25 mouse cellular contexts compared by ENCODE assay signal in the genomic region with DNA sequence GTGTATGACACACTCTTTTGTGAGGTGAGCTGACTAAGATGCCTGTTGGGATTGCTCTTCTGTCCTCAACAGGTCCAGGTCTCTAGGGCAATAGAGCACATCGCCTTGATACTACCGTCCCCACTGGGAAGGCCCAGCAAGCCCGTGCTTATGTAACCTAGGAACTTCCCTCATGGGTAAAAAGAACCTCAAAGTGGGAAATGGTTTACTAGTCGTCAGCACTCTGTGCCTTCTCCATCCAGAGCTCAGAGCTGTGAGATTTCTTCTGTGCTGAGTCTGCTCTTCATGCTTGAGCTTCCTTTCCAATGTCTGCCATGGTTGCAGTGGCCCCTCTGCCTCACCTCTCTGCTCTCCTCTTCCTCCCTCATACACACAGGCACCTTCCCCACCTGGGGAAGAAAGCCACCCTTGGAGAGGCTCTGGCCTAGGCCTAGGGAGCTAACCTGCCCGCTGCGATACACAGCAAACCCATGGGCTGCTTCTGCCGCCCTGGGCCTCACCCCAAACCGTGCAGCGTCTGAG. TPM values are rescaled to one million over a fixed set of nuclear protein-coding genes. Genes with fewer than 3 reads are reported as not detected.
A peak's percentile ranks its signal among the peaks of the same experiment; 100 is the strongest.
DNase-seq lines count a peak whose midpoint lies in the region; ATAC-seq and TF ChIP-seq lines count a peak whose summit lies in the region.
"Had no signal": no experiment of that assay in that cellular context is flagged by ENCODE, and none has a peak within 500 bp of the region (broad histone marks: within the 10 kb centered on the region; RNA-seq: fewer than 3 reads in every experiment).

No protein-coding gene starts in this region.

- peaks cover 9% of the 10 kb centered on the region for H3K4me1 ChIP-seq in liver, adult 2 months (ENCODE audit: control insufficient read depth, insufficient read depth, low read length)
- 0 out of 2 replicates have a peak, but pooled peaks cover 3% of the 10 kb centered on the region for H3K4me1 ChIP-seq in liver, embryonic 11.5 days (replicated peaks; ENCODE audit: control insufficient read depth, insufficient read depth, low read length)
- H3K4me1 ChIP-seq in bone marrow, adult 2 months (ENCODE audit: control insufficient read depth, insufficient read depth, low read length): peaks cover 4% of the 10 kb centered on the region; the same call in 1 of the 2 replicates
- H3K4me1 ChIP-seq in liver, postnatal 0 days (ENCODE audit: insufficient read depth): peaks cover 19% of the 10 kb centered on the region
- peaks cover 15% of the 10 kb centered on the region for H3K4me1 ChIP-seq in forebrain, postnatal 0 days (ENCODE audit: insufficient read depth)

- intact Hi-C loops in heart, postnatal 25 days (cut with DNase I): no loop called here

- H3K4me2 ChIP-seq in liver, embryonic 11.5 days: no peak overlapping the region
- 0 out of 2 replicates have a peak overlapping the region, but pooled peaks have one; percentile 30 for H3K4me2 ChIP-seq in liver, postnatal 0 days (ENCODE audit: low read depth, low read length)
- H3K4me2 ChIP-seq in forebrain, postnatal 0 days (ENCODE audit: low read depth): no peak overlapping the region
- H3K4me2 ChIP-seq: embryonic facial prominence, embryonic 15.5 days; heart, embryonic 12.5 days; hindbrain, embryonic 12.5 days; kidney, embryonic 15.5 days; limb, embryonic 13.5 days; lung, embryonic 14.5 days; midbrain, embryonic 15.5 days had no signal

- no peaks in the 10 kb centered on the region for H3K79me2 ChIP-seq in liver, adult 2 months (ENCODE audit: control insufficient read depth, insufficient read depth, low read length)

- TF ChIP-seq POLR2A in liver, adult 2 months (IDR thresholded peaks at IDR 0.05; ENCODE audit: extremely low read depth, insufficient read depth, low read length): no peak
- no peak for TF ChIP-seq POLR2A in bone marrow, adult 2 months (IDR thresholded peaks at IDR 0.05; ENCODE audit: borderline replicate concordance, control insufficient read depth, low read depth, low read length)

- WGBS in liver, adult 2 months: 83% methylated on average over 9 of the region's 9 CpGs
- WGBS in liver, embryonic 11.5 days: 74% methylated on average over 9 of the region's 9 CpGs
- 44% methylated on average over 9 of the region's 9 CpGs for WGBS in bone marrow, adult 2 months
- 67% methylated on average over 9 of the region's 9 CpGs for WGBS in liver, postnatal 0 days (ENCODE audit: insufficient replicate concordance)
- WGBS in forebrain, postnatal 0 days: 94% methylated on average over 9 of the region's 9 CpGs

- no peak for ATAC-seq in liver, embryonic 11.5 days (replicated peaks; ENCODE audit: low FRiP score)
- no peak for ATAC-seq in liver, postnatal 0 days
- ATAC-seq in forebrain, postnatal 0 days: no peak
- ATAC-seq: midbrain, embryonic 15.5 days had no signal

- 0 out of 2 replicates have a peak overlapping the region, but pooled peaks have one; percentile 22 for H3K27ac ChIP-seq in liver, adult 2 months (replicated peaks; ENCODE audit: insufficient read depth, low read depth, low read length)
- no peak overlapping the region for H3K27ac ChIP-seq in liver, embryonic 11.5 days (ENCODE audit: low read depth, low read length)
- peak overlapping the region; percentile 77 for H3K27ac ChIP-seq in bone marrow, adult 2 months (ENCODE audit: control insufficient read depth, insufficient read depth, low read depth, low read length, poor library complexity)
- peak overlapping the region; percentile 65 for H3K27ac ChIP-seq in liver, postnatal 0 days (ENCODE audit: low read depth)
- no peak overlapping the region for H3K27ac ChIP-seq in forebrain, postnatal 0 days (ENCODE audit: low read depth, low read length)
- H3K27ac ChIP-seq: embryonic facial prominence, embryonic 15.5 days; hindbrain, embryonic 12.5 days; kidney, embryonic 15.5 days; limb, embryonic 13.5 days; midbrain, embryonic 15.5 days had no signal

- no peak overlapping the region for H3K9ac ChIP-seq in liver, adult 2 months (ENCODE audit: low read depth, low read length)
- no peak overlapping the region for H3K9ac ChIP-seq in liver, embryonic 11.5 days (ENCODE audit: low read depth, low read length)
- H3K9ac ChIP-seq in liver, postnatal 0 days (replicated peaks): no peak overlapping the region
- H3K9ac ChIP-seq in forebrain, postnatal 0 days: no peak overlapping the region
- H3K9ac ChIP-seq: embryonic facial prominence, embryonic 15.5 days; heart, embryonic 12.5 days; hindbrain, embryonic 12.5 days; kidney, embryonic 15.5 days; limb, embryonic 13.5 days; lung, embryonic 14.5 days; midbrain, embryonic 15.5 days had no signal

- peaks cover 43% of the 10 kb centered on the region for H3K36me3 ChIP-seq in liver, adult 2 months (ENCODE audit: control insufficient read depth, insufficient read depth, low read length)
- H3K36me3 ChIP-seq in liver, embryonic 11.5 days (ENCODE audit: control insufficient read depth, insufficient read depth, low read length): peaks cover 23% of the 10 kb centered on the region
- H3K36me3 ChIP-seq in liver, postnatal 0 days (replicated peaks; ENCODE audit: insufficient read depth, low read length): peaks cover 45% of the 10 kb centered on the region
- H3K36me3 ChIP-seq in forebrain, postnatal 0 days (ENCODE audit: insufficient read depth): peaks cover 55% of the 10 kb centered on the region

- H3K9me3 ChIP-seq in liver, embryonic 11.5 days (ENCODE audit: control insufficient read depth, low read length): no peaks in the 10 kb centered on the region
- no peaks in the 10 kb centered on the region for H3K9me3 ChIP-seq in liver, postnatal 0 days (ENCODE audit: low read length)
- no peaks in the 10 kb centered on the region for H3K9me3 ChIP-seq in forebrain, postnatal 0 days (ENCODE audit: low read length)
- H3K9me3 ChIP-seq: embryonic facial prominence, embryonic 15.5 days; heart, embryonic 12.5 days; hindbrain, embryonic 12.5 days; kidney, embryonic 15.5 days; limb, embryonic 13.5 days; midbrain, embryonic 15.5 days had no signal

- TF ChIP-seq CTCF in liver, adult 2 months (IDR thresholded peaks at IDR 0.05; ENCODE audit: low read depth, low read length): no peak
- no peak for TF ChIP-seq CTCF in bone marrow, adult 2 months (IDR thresholded peaks at IDR 0.05; ENCODE audit: control insufficient read depth, insufficient read depth, low read length)
- no peak for TF ChIP-seq CTCF in liver, postnatal 0 days (IDR thresholded peaks at IDR 0.05; ENCODE audit: low read depth)
- TF ChIP-seq CTCF in forebrain, postnatal 0 days (IDR thresholded peaks at IDR 0.05; ENCODE audit: low read depth): no peak

- H3K27me3 ChIP-seq in liver, adult 2 months (ENCODE audit: control insufficient read depth, insufficient read depth, low read length): no peaks in the 10 kb centered on the region
- no peaks in the 10 kb centered on the region for H3K27me3 ChIP-seq in liver, embryonic 11.5 days (replicated peaks; ENCODE audit: control insufficient read depth, insufficient read depth, low read length)
- no peaks in the 10 kb centered on the region for H3K27me3 ChIP-seq in liver, postnatal 0 days (ENCODE audit: insufficient read depth, low read length)
- H3K27me3 ChIP-seq in forebrain, postnatal 0 days (ENCODE audit: insufficient read depth, low read length): no peaks in the 10 kb centered on the region
- H3K27me3 ChIP-seq: embryonic facial prominence, embryonic 15.5 days; heart, embryonic 12.5 days; hindbrain, embryonic 12.5 days; kidney, embryonic 15.5 days; limb, embryonic 13.5 days; midbrain, embryonic 15.5 days had no signal

- DNase-seq in heart, adult 11 months: peak; percentile 96
- DNase-seq in heart, postnatal 25 days (ENCODE audit: low spot score): no peak
- peak; percentile 53 for DNase-seq in liver, adult 2 months (ENCODE audit: extremely low read depth, low read depth, low spot score)
- no peak for DNase-seq in liver, embryonic 11.5 days (ENCODE audit: low spot score)
- no peak for DNase-seq in liver, postnatal 0 days
- no peak for DNase-seq in forebrain, postnatal 0 days
- DNase-seq in ovary, postnatal 36 days (ENCODE audit: low spot score): no peak
- DNase-seq: adrenal gland, postnatal 10 days; cerebellum, adult 11 months; cerebellum, adult 9-11 months; heart, postnatal 10 days; kidney, adult 11 months; kidney, postnatal 36 days; layer of hippocampus, postnatal 36 days; lung, embryonic 14.5 days; thymus, postnatal 25 days had no signal

- TF ChIP-seq EP300 in liver, postnatal 0 days (IDR thresholded peaks at IDR 0.05; ENCODE audit: low read depth): no peak

- no peak overlapping the region for H3K4me3 ChIP-seq in liver, adult 2 months (ENCODE audit: insufficient read depth, low read depth, low read length)
- no peak overlapping the region for H3K4me3 ChIP-seq in liver, embryonic 11.5 days (ENCODE audit: low read depth, low read length)
- no peak overlapping the region for H3K4me3 ChIP-seq in bone marrow, adult 2 months (replicated peaks; ENCODE audit: control insufficient read depth, low read depth, low read length)
- H3K4me3 ChIP-seq in liver, postnatal 0 days (ENCODE audit: low read depth, low read length): no peak overlapping the region
- H3K4me3 ChIP-seq in forebrain, postnatal 0 days (ENCODE audit: low read depth, low read length): no peak overlapping the region
- H3K4me3 ChIP-seq: embryonic facial prominence, embryonic 15.5 days; heart, embryonic 12.5 days; hindbrain, embryonic 12.5 days; kidney, embryonic 15.5 days; limb, embryonic 13.5 days; midbrain, embryonic 15.5 days had no signal

RNA-seq across cellular contexts. Expression of a gene that starts 3.6 kb away (rescaled TPM):
- total RNA-seq in heart, postnatal 25 days (2021): 10 to 100 TPM; 17.6 to 22.8 TPM
- 23.9 and 25.5 TPM in 2 replicates for total RNA-seq in liver, adult 2 months (2014; rRNA removed)
- 35.8 and 45.0 TPM in 2 replicates for polyA plus RNA-seq in liver, adult 2 months (2012; rRNA removed)
- 16.2 and 17.8 TPM in 2 replicates for polyA plus RNA-seq in liver, embryonic 11.5 days (2014; fragmentation: Nextera tagmentation; extraction: Ambion mirVana)
- 5.8 and 11.9 TPM in 2 replicates for polyA plus RNA-seq in bone marrow, adult 2 months (2011; ENCODE audit: insufficient read depth, insufficient read length, low replicate concordance, missing spikeins)
- polyA plus RNA-seq in liver, postnatal 0 days (2015; fragmentation: Nextera tagmentation; extraction: Ambion mirVana): 13.0 and 14.1 TPM in 2 replicates
- total RNA-seq in forebrain, postnatal 0 days (2014; rRNA removed): 32.9 and 39.4 TPM in 2 replicates
- 24.4 and 32.2 TPM in 2 replicates for polyA plus RNA-seq in forebrain, postnatal 0 days (2015; fragmentation: Nextera tagmentation; extraction: Ambion mirVana)

RNA-seq across cellular contexts. Expression of a gene that starts 3.7 kb away (rescaled TPM):
- total RNA-seq in heart, postnatal 25 days (2021): 10 to 100 TPM; 13.8 to 15.9 TPM
- total RNA-seq in liver, adult 2 months (2014; rRNA removed): 146 and 148 TPM in 2 replicates
- polyA plus RNA-seq in liver, adult 2 months (2012; rRNA removed): 190 and 198 TPM in 2 replicates
- 12.2 and 14.6 TPM in 2 replicates for polyA plus RNA-seq in liver, embryonic 11.5 days (2014; fragmentation: Nextera tagmentation; extraction: Ambion mirVana)
- polyA plus RNA-seq in bone marrow, adult 2 months (2011; ENCODE audit: insufficient read depth, insufficient read length, low replicate concordance, missing spikeins): 11.0 and 14.0 TPM in 2 replicates
- polyA plus RNA-seq in liver, postnatal 0 days (2015; fragmentation: Nextera tagmentation; extraction: Ambion mirVana): 30.0 and 31.0 TPM in 2 replicates
- total RNA-seq in forebrain, postnatal 0 days (2014; rRNA removed): 1.5 and 3.4 TPM in 2 replicates
- 1.6 and 1.8 TPM in 2 replicates for polyA plus RNA-seq in forebrain, postnatal 0 days (2015; fragmentation: Nextera tagmentation; extraction: Ambion mirVana)
- total RNA-seq: megakaryocyte-erythroid progenitor cell, adult 5-6 weeks had no signal

RNA-seq across cellular contexts. Expression of a gene that starts 22.7 kb away (rescaled TPM):
- 1 to 10 TPM; 5.4 to 6.2 TPM for total RNA-seq in heart, postnatal 25 days (2021)
- total RNA-seq in liver, adult 2 months (2014; rRNA removed): 14.1 and 16.5 TPM in 2 replicates
- polyA plus RNA-seq in liver, adult 2 months (2012; rRNA removed): 10.2 and 15.3 TPM in 2 replicates
- 13.7 and 14.0 TPM in 2 replicates for polyA plus RNA-seq in liver, embryonic 11.5 days (2014; fragmentation: Nextera tagmentation; extraction: Ambion mirVana)
- polyA plus RNA-seq in bone marrow, adult 2 months (2011; ENCODE audit: insufficient read depth, insufficient read length, low replicate concordance, missing spikeins): 20.5 and 44.4 TPM in 2 replicates
- 2.9 and 3.6 TPM in 2 replicates for polyA plus RNA-seq in liver, postnatal 0 days (2015; fragmentation: Nextera tagmentation; extraction: Ambion mirVana)
- 48.9 and 50.0 TPM in 2 replicates for total RNA-seq in forebrain, postnatal 0 days (2014; rRNA removed)
- polyA plus RNA-seq in forebrain, postnatal 0 days (2015; fragmentation: Nextera tagmentation; extraction: Ambion mirVana): 20.4 and 28.5 TPM in 2 replicates

RNA-seq across cellular contexts. Expression of a gene that starts 30.5 kb away (rescaled TPM):
- total RNA-seq in heart, postnatal 25 days (2021): 1 to 10 TPM; 2.9 to 3.1 TPM
- 4.4 and 5.0 TPM in 2 replicates for total RNA-seq in liver, adult 2 months (2014; rRNA removed)
- 4.8 and 7.9 TPM in 2 replicates for polyA plus RNA-seq in liver, adult 2 months (2012; rRNA removed)
- 12.9 and 15.3 TPM in 2 replicates for polyA plus RNA-seq in liver, embryonic 11.5 days (2014; fragmentation: Nextera tagmentation; extraction: Ambion mirVana)
- polyA plus RNA-seq in bone marrow, adult 2 months (2011; ENCODE audit: insufficient read depth, insufficient read length, low replicate concordance, missing spikeins): 14.4 and 32.4 TPM in 2 replicates
- 4.0 and 4.2 TPM in 2 replicates for polyA plus RNA-seq in liver, postnatal 0 days (2015; fragmentation: Nextera tagmentation; extraction: Ambion mirVana)
- total RNA-seq in forebrain, postnatal 0 days (2014; rRNA removed): 11.2 and 12.9 TPM in 2 replicates
- 10.0 and 10.2 TPM in 2 replicates for polyA plus RNA-seq in forebrain, postnatal 0 days (2015; fragmentation: Nextera tagmentation; extraction: Ambion mirVana)

RNA-seq across cellular contexts. Expression of a gene that starts 49.4 kb away (rescaled TPM):
- 100 to 1,000 TPM; 133 to 138 TPM for total RNA-seq in heart, postnatal 25 days (2021)
- 24.6 and 28.1 TPM in 2 replicates for total RNA-seq in liver, adult 2 months (2014; rRNA removed)
- 65.1 and 68.9 TPM in 2 replicates for polyA plus RNA-seq in liver, adult 2 months (2012; rRNA removed)
- 15.6 and 16.1 TPM in 2 replicates for polyA plus RNA-seq in liver, embryonic 11.5 days (2014; fragmentation: Nextera tagmentation; extraction: Ambion mirVana)
- polyA plus RNA-seq in bone marrow, adult 2 months (2011; ENCODE audit: insufficient read depth, insufficient read length, low replicate concordance, missing spikeins): 2.6 and 6.7 TPM in 2 replicates
- polyA plus RNA-seq in liver, postnatal 0 days (2015; fragmentation: Nextera tagmentation; extraction: Ambion mirVana): 27.8 and 28.5 TPM in 2 replicates
- total RNA-seq in forebrain, postnatal 0 days (2014; rRNA removed): 20.5 and 21.6 TPM in 2 replicates
- 18.6 and 22.8 TPM in 2 replicates for polyA plus RNA-seq in forebrain, postnatal 0 days (2015; fragmentation: Nextera tagmentation; extraction: Ambion mirVana)
- total RNA-seq: common myeloid progenitor, adult 5-6 weeks; megakaryocyte-erythroid progenitor cell, adult 5-6 weeks had no signal

Comparison
In these comparisons a context has a peak if more than half of its experiments do, and no peak if none do; other contexts are left out.
1. DNase-seq: peak in heart, adult 11 months (single experiment) and liver, adult 2 months (single experiment); none in heart, postnatal 25 days (single experiment), liver, embryonic 11.5 days (single experiment), liver, postnatal 0 days (single experiment), forebrain, postnatal 0 days (single experiment) and ovary, postnatal 36 days (single experiment).
2. H3K27ac ChIP-seq: peak in liver, adult 2 months (single experiment), bone marrow, adult 2 months (single experiment) and liver, postnatal 0 days (single experiment); none in liver, embryonic 11.5 days (single experiment) and forebrain, postnatal 0 days (single experiment).